Mouse (Mus musculus): ENCODE results near the gene 4933424G06Rik.

Gene 4933424G06Rik

GRCm38 (mm10) chr1:36709055-36709853 is 695 bp upstream of the 4933424G06Rik start:
- no peak for DNase-seq (ENCODE audit: low spot score in 2 of 2)

- no peak for DNase-seq (ENCODE audit: low spot score in 2 of 2)
Observed at GRCm38 (mm10) chr1:36711104-36711503, 1.2 kb downstream of the 4933424G06Rik start.

GRCm38 (mm10) chr1:36714311-36714710 is 4.4 kb downstream of the 4933424G06Rik start, which contains the start of gene Actr1b:
Gene Actr1b (minus strand): TSS chr1:36714422.
- no peak for DNase-seq (ENCODE audit: low spot score in 2 of 2)

GRCm38 (mm10) chr1:36718786-36719185 is 8.8 kb downstream of the 4933424G06Rik start:
- DNase-seq (ENCODE audit: low spot score in 2 of 2) = no peak

GRCm38 (mm10) chr1:36723146-36724056 is 13.5 kb downstream of the 4933424G06Rik start:
- no peak for DNase-seq (ENCODE audit: low spot score in 2 of 2)

GRCm38 (mm10) chr1:36724057-36724431 is 14.1 kb downstream of the 4933424G06Rik start:
- DNase-seq (ENCODE audit: low spot score in 2 of 2) = no peak

- peak; percentile 71 to 81 for DNase-seq (ENCODE audit: low spot score in 2 of 2)
Observed at GRCm38 (mm10) chr1:36737300-36737699, 27.4 kb downstream of the 4933424G06Rik start.

- DNase-seq (ENCODE audit: low spot score in 2 of 2) = no peak
Observed at GRCm38 (mm10) chr1:36739231-36739630, 29.3 kb downstream of the 4933424G06Rik start.

- DNase-seq (ENCODE audit: low spot score in 2 of 2) = no peak
Observed at GRCm38 (mm10) chr1:36743046-36743445, 33.1 kb downstream of the 4933424G06Rik start.

GRCm38 (mm10) chr1:36744268-36744944 is 34.5 kb downstream of the 4933424G06Rik start:
- peak; percentile 72 to 79 for DNase-seq (ENCODE audit: low spot score in 2 of 2)

- no peak for DNase-seq (ENCODE audit: low spot score in 2 of 2)
Observed at GRCm38 (mm10) chr1:36745661-36746060, 35.7 kb downstream of the 4933424G06Rik start.

GRCm38 (mm10) chr1:36746452-36746851 is 36.5 kb downstream of the 4933424G06Rik start:
- DNase-seq (ENCODE audit: low spot score in 2 of 2) = peak; percentile 51 to 60

- no peak for DNase-seq (ENCODE audit: low spot score in 2 of 2)
Observed at GRCm38 (mm10) chr1:36753932-36754675, 44.2 kb downstream of the 4933424G06Rik start.

GRCm38 (mm10) chr1:36758553-36758952 is 48.6 kb downstream of the 4933424G06Rik start:
- no peak for DNase-seq (ENCODE audit: low spot score in 2 of 2)

GRCm38 (mm10) chr1:36759076-36759475 is 49.1 kb downstream of the 4933424G06Rik start:
- DNase-seq (ENCODE audit: low spot score in 2 of 2) = no peak

- DNase-seq (ENCODE audit: low spot score in 2 of 2) = no peak
Observed at GRCm38 (mm10) chr1:36760401-36760800, 50.5 kb downstream of the 4933424G06Rik start.

- DNase-seq (ENCODE audit: low spot score in 2 of 2) = no peak
Observed at GRCm38 (mm10) chr1:36761061-36761460, 51.1 kb downstream of the 4933424G06Rik start.

GRCm38 (mm10) chr1:36761568-36761967 is 51.6 kb downstream of the 4933424G06Rik start, which contains the start of gene Zap70:
Gene Zap70 (plus strand): TSS chr1:36761798.
- no peak for DNase-seq (ENCODE audit: low spot score in 2 of 2)

GRCm38 (mm10) chr1:36766431-36767205 is 56.7 kb downstream of the 4933424G06Rik start:
- DNase-seq (ENCODE audit: low spot score in 2 of 2) = no peak

- no peak for DNase-seq (ENCODE audit: low spot score in 2 of 2)
Observed at GRCm38 (mm10) chr1:36767321-36767720, 57.4 kb downstream of the 4933424G06Rik start.
